Mouse (Mus musculus) G1E (cell line): ENCODE results near the gene Ptgfrn. TPM values are rescaled to one million over a fixed set of nuclear protein-coding genes. Genes with fewer than 3 reads are reported as not detected.

Experiments used
- ATAC-seq: 2 replicates; pipeline ENCODE4 v1.8.0; 2016; ENCODE audit warnings: mild to moderate bottlenecking; ENCODE audit not compliant: insufficient number of reproducible peaks, poor library complexity, low FRiP score, severe bottlenecking; ENCODE audit errors: extremely low read depth
- DNase-seq: peaks from one replicate; pipeline ENCODE4 v3.0.0; 2012; ENCODE audit warnings: low spot score
- H3K27me3 ChIP-seq: 2 replicates; pipeline ENCODE4 v1.6.1; 2012; ENCODE audit warnings: mild to moderate bottlenecking, low read length, inconsistent platforms; ENCODE audit not compliant: insufficient read depth
- H3K36me3 ChIP-seq: replicated peaks from 2 replicates; pipeline ENCODE3; 2012; ENCODE audit warnings: mild to moderate bottlenecking, inconsistent platforms
- H3K4me1 ChIP-seq: 2 replicates; pipeline ENCODE4 v1.6.1; 2012; ENCODE audit warnings: low read depth, low read length, inconsistent platforms, mixed read lengths; ENCODE audit not compliant: insufficient read depth
- H3K4me3 ChIP-seq: 2 replicates; pipeline ENCODE4 v1.5.1; 2012; ENCODE audit warnings: low read depth, mild to moderate bottlenecking, inconsistent platforms, low read length, moderate library complexity, mixed read lengths
- H3K9me3 ChIP-seq: replicated peaks from 2 replicates; pipeline ENCODE4 v1.6.1; 2012; ENCODE audit warnings: inconsistent platforms
- CTCF ChIP-seq: IDR thresholded peaks from 2 replicates; pipeline ENCODE4 v1.5.1; 2012; ENCODE audit warnings: low read depth, low read length, inconsistent platforms, mixed read lengths
- GATA1 ChIP-seq: IDR thresholded peaks from 2 replicates; pipeline ENCODE4 v1.6.1; 2012; ENCODE audit warnings: borderline replicate concordance, low read length, inconsistent platforms, mixed read lengths
- GATA2 ChIP-seq: IDR thresholded peaks from 2 replicates; pipeline ENCODE4 v1.6.1; 2012; ENCODE audit warnings: low read depth, low read length, inconsistent platforms, borderline replicate concordance
- POLR2AphosphoS5 ChIP-seq: IDR thresholded peaks from 2 replicates; pipeline ENCODE4 v1.6.1; 2012; ENCODE audit warnings: low read depth, low read length, inconsistent platforms; ENCODE audit not compliant: insufficient replicate concordance
- TAL1 ChIP-seq: conservative IDR thresholded peaks from 2 replicates; pipeline ENCODE4 v1.6.1; 2012; ENCODE audit warnings: low read depth, low read length, inconsistent platforms, mixed read lengths
- polyA plus RNA-seq: library from polyadenylated mRNA; stranded (reverse); fragments of >175 nt; gene quantifications from 2 replicates; pipeline ENCODE4 v1.2.3, GENCODE M21; 2012
- total RNA-seq, 2 experiments: library from RNA; stranded (forward) in 1 of 2; stranded (reverse) in 1 of 2; fragments of 200-1000 nt in 1 of 2; fragments of >200 nt in 1 of 2; fragmentation: Nextera tagmentation in 1 of 2; gene quantifications; 2 replicates each; pipeline ENCODE4 v1.2.3; 2014 to 2017

The Ptgfrn gene
- total and polyA plus RNA-seq, 3 experiments, result under 0.01 TPM; not detected in 2

DNA sequence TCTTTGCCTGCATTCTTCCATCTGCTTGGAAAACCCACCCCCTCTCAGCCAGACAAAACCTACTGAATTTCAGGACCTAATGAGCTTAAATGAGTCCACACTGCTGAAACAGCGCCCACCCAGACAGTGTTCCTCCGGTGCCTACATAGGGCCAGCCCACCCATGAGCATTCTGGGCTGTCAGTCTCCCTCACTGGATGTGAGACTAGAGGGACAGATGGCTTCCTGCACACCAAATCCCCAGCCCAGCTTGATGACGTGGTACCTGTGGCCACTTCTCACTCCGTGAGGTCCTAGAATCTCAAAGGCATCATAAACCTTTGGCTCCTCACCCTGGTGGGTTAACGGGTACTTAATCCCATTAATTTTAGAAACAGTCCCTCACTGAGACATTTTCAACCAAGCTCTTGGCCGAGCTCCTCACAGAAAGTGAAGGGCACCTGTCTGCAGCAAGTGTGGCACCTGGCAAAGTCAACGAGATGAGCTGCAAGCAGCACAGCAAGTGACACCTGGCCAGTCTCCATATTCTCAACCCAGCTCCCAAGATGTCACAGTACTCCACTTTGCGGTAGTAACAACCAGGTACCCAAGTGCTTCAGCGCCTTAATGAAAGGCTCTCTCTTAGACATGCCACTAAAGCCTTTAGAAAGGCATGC, 12.8 kb downstream of the Ptgfrn start:
- Histone ChIP-seq H3K36me3 (no peaks in the 10 kb centered on the region), H3K9me3 (no peaks in the 10 kb centered on the region), H3K4me1 (no peaks in the 10 kb centered on the region), H3K27me3 (0 out of 2 replicates have a peak, but pooled peaks cover 2% of the 10 kb centered on the region), H3K4me3 (no peak overlapping the region)
- TF ChIP-seq CTCF (no peak), TAL1 (no peak), GATA1 (no peak)
- no peak for DNase-seq
- no peak for ATAC-seq

DNA sequence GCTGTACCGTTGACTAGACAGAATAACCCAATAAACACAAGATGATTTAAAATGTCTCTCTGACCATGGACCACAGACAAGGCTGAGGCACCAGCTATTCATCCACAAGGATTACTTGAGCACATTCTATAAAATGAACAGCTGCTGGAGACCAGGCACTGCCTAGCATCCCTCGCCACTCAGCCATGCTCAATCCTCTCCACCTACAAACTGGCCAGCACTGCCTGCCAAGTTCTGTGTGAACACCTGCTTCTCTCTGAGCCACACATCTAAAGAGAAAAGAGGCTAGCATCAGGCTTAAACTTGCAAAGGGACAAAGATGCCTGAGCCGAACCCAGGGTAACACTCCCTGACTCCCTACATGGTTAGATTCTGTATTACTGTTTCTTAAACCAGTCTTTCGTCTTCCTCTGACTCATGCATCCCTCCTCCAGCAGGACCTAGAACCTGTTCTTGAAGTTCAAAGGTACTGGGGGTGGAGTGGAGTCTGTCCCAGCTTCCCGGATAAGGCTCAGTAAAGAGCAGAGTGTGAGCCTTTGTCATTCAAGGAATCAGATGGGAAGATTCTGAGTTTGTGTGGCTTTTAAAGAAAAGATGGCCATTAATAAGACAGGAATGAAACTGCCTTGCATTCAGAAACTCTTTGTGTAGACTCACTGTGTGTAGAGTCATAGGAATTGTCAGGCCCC, 14.2 kb downstream of the Ptgfrn start:
- no peak for TF ChIP-seq GATA1
- no peak for TF ChIP-seq POLR2AphosphoS5
- no peak for TF ChIP-seq CTCF
- no peak for TF ChIP-seq TAL1
- no peak for TF ChIP-seq GATA2
- H3K4me1 ChIP-seq, result no peaks in the 10 kb centered on the region
- 0 out of 2 replicates have a peak, but pooled peaks cover 2% of the 10 kb centered on the region for H3K27me3 ChIP-seq
- H3K9me3 ChIP-seq, result no peaks in the 10 kb centered on the region
- ATAC-seq, result no peak
- no peak overlapping the region for H3K4me3 ChIP-seq
- H3K36me3 ChIP-seq, result no peaks in the 10 kb centered on the region
- no peak for DNase-seq

DNA sequence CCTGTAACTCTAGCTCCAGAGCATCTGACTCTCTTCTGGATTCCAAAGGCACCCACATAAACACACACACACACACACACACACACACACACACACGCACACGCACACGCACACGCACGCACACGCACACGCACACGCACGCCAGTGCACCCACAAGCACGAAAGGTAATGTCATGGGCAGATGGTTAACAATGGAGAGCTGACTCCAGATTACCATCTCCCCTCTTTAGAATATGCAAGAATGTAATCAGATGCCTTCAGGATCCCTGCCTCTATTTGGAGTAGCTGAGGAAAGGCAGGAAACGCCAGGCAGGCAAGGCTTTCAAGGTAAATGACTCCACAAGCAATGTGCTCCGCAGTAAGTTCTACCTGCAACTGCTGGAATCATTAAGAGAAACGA, 17.9 kb downstream of the Ptgfrn start:
- H3K9me3 ChIP-seq, result no peaks in the 10 kb centered on the region
- no peaks in the 10 kb centered on the region for H3K4me1 ChIP-seq
- H3K27me3 ChIP-seq, result peaks cover 3% of the 10 kb centered on the region; the same call in 1 of the 2 replicates
- H3K36me3 ChIP-seq, result no peaks in the 10 kb centered on the region
- ATAC-seq, result no peak
- H3K4me3 ChIP-seq, result no peak overlapping the region
- DNase-seq, result no peak
- no peak for TF ChIP-seq GATA2
- TF ChIP-seq TAL1, result no peak
- TF ChIP-seq POLR2AphosphoS5, result no peak
- TF ChIP-seq GATA1, result no peak
- TF ChIP-seq CTCF, result no peak

DNA sequence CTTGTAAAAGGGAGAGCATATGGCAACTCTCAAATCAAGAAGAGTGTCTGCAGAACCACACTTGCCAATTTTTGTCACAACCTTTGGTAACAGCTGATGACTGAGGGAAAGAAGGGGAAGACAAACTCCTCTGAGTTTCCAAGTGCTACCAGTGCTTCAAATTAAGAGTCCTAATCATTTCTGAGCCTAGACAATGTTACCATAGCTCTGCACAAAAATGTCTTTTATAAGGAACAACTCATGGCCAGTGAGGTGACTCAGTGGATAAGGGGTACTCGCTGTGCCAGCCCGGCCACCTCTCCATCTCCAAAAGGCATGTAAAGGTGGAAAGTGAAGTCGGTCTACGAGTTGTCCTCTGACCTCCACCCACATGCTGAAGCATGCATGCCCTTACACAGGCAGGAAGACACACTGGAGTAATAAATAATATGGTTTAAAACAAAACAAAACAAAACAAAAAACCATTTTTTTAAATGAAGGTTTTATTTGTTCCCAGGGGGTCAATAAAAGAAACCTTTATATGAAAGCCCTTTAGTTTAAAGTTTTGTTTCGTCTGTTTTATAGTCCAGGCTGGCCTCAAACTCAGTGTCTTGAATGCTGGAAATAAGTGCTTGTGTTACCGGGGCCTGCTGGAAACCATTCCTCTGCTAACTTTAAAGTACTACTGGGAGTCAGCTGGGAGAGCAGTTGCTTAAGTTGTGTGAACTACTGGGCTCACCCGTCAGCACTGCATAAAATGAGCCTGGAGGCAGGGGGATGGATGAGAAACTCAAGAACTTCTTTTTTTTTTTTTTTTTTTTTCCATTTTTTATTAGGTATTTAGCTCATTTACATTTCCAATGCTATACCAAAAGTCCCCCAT, 23.3 kb downstream of the Ptgfrn start:
- ATAC-seq (no peak), DNase-seq (no peak)
- H3K4me3 ChIP-seq, result no peak overlapping the region
- TF ChIP-seq GATA2 (no peak), GATA1 (no peak), POLR2AphosphoS5 (no peak), TAL1 (no peak)
- peaks cover 9% of the 10 kb centered on the region; the same call in 1 of the 2 replicates for H3K27me3 ChIP-seq
- no peaks in the 10 kb centered on the region for H3K36me3 ChIP-seq
- no peaks in the 10 kb centered on the region for H3K9me3 ChIP-seq
- no peaks in the 10 kb centered on the region for H3K4me1 ChIP-seq

DNA sequence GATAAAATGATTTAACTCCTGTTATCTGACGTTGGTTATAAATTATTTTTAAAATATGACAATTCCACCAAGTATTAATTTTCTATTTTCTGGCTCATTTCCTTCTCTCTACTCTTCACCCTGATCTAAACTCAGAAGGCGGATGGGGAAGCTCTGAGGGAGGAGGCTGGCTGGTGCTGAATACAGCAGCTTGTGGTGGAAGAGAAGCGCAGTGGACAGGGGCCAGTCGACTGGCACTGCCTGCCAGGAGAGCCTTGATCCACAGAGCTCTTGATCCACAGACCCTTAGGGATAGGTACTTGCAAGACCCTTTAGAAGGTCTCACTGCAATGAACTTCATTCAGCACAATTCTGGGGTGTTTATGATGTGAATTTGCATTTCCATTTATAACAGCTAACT, 29.2 kb downstream of the Ptgfrn start:
- H3K9me3 ChIP-seq, result no peaks in the 10 kb centered on the region
- ATAC-seq (no peak), DNase-seq (no peak)
- no peaks in the 10 kb centered on the region for H3K36me3 ChIP-seq
- H3K4me3 ChIP-seq, result no peak overlapping the region
- H3K4me1 ChIP-seq, result no peaks in the 10 kb centered on the region
- H3K27me3 ChIP-seq, result peaks cover 8% of the 10 kb centered on the region; the same call in 1 of the 2 replicates
- TF ChIP-seq GATA2 (no peak), CTCF (no peak), TAL1 (no peak)

DNA sequence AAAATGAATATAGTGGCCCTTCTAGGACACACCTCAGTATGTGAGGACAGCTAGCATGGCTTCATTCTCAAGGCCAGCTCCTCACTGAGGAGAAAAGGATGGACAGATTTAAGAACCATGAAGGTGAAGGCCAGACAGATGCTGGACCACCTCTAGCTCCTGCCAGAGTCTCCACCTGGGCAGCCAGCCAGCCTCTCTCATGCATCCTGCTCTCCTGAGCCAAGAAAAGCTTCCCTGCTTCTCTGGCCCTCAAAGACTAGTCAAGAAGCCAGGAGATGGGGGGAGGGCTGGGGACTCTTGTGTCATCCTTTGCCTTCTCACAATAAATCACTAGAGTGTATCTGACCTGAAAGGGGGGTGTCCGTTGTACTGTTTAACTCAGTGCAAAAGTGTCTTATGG, 31.7 kb downstream of the Ptgfrn start:
- Histone ChIP-seq H3K4me3 (no peak overlapping the region), H3K27me3 (peaks cover 7% of the 10 kb centered on the region), H3K36me3 (no peaks in the 10 kb centered on the region), H3K4me1 (no peaks in the 10 kb centered on the region), H3K9me3 (no peaks in the 10 kb centered on the region)
- ATAC-seq (no peak), DNase-seq (no peak)
- TF ChIP-seq GATA2, result no peak
